Mouse (Mus musculus): ENCODE measurements around the gene Nsun6. TPM values are rescaled to one million over a fixed set of nuclear protein-coding genes. Genes with fewer than 3 reads are reported as not detected.
A peak's percentile ranks its signal among the peaks of the same experiment; 100 is the strongest.

The Nsun6 gene
- polyA plus RNA-seq, 1 experiment from 2014 or later, result 6.3 TPM

DNA sequence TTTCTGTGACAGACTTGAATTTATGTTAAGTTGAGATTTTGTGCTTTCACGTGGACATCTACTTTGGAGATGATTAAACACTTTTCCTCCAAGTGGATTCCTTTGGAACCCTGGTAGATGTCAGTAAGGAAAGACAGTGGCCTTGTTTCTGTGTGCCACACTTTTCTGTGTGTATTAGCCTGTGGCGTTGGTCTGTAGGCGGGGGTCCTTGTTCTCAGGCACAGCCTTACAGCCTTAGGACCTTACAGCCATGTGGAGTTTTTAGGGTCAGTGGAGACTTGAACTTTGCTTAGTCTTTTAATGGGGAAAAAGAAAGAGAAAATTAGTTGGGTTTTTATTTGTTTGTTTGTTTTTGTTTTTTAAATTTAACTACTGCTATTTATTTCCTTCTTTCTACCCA lies 6.0 kb upstream of the Nsun6 start:
- H3K36me3 ChIP-seq (ENCODE audit: control insufficient read depth, insufficient read depth), result no peaks in the 10 kb centered on the region
- ATAC-seq (replicated peaks; ENCODE audit: extremely low read depth, insufficient read depth, low FRiP score), result no peak
- no peak overlapping the region for H3K9ac ChIP-seq (ENCODE audit: low read length)
- H3K4me3 ChIP-seq (ENCODE audit: low read length), result no peak overlapping the region
- H3K4me2 ChIP-seq (ENCODE audit: low read depth, low read length), result no peak overlapping the region
- H3K27ac ChIP-seq (ENCODE audit: low read length), result no peak overlapping the region
- peaks cover 34% of the 10 kb centered on the region for H3K4me1 ChIP-seq (ENCODE audit: control insufficient read depth, insufficient read depth, low read length)
- H3K27me3 ChIP-seq (ENCODE audit: control insufficient read depth, insufficient read depth, low read length), result no peaks in the 10 kb centered on the region
- WGBS, result 81% methylated on average over 3 of the region's 3 CpGs
- H3K9me3 ChIP-seq (replicated peaks; ENCODE audit: control insufficient read depth, low read length), result no peaks in the 10 kb centered on the region

DNA sequence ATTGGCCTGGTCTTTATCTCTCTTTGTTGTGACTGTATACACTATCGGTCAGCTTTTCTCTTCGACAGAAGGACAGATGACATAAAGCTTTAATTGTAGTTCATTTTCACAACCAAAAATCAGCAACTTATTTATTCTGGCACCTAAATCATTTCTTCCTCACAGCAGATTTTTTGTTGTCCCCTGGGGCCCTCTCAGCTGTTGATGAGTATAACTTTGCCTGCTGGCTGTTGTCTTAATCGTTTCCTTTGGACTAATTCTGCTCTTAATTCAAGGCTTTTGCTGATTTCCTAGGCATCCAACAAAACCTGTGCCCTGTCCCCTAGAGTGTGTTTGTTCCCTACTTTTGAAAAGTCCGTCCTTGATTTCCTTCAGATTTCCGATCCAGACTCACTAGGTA lies 3.4 kb upstream of the Nsun6 start:
- Histone ChIP-seq H3K27me3 (ENCODE audit: control insufficient read depth, insufficient read depth, low read length) (no peaks in the 10 kb centered on the region), H3K9ac (ENCODE audit: low read length) (no peak overlapping the region), H3K27ac (ENCODE audit: low read length) (no peak overlapping the region), H3K36me3 (ENCODE audit: control insufficient read depth, insufficient read depth) (no peaks in the 10 kb centered on the region), H3K4me3 (ENCODE audit: low read length) (no peak overlapping the region), H3K9me3 (replicated peaks; ENCODE audit: control insufficient read depth, low read length) (no peaks in the 10 kb centered on the region), H3K4me1 (ENCODE audit: control insufficient read depth, insufficient read depth, low read length) (peaks cover 19% of the 10 kb centered on the region), H3K4me2 (ENCODE audit: low read depth, low read length) (no peak overlapping the region)
- no peak for ATAC-seq (replicated peaks; ENCODE audit: extremely low read depth, insufficient read depth, low FRiP score)
- 63% methylated on average over 5 of the region's 5 CpGs for WGBS

DNA sequence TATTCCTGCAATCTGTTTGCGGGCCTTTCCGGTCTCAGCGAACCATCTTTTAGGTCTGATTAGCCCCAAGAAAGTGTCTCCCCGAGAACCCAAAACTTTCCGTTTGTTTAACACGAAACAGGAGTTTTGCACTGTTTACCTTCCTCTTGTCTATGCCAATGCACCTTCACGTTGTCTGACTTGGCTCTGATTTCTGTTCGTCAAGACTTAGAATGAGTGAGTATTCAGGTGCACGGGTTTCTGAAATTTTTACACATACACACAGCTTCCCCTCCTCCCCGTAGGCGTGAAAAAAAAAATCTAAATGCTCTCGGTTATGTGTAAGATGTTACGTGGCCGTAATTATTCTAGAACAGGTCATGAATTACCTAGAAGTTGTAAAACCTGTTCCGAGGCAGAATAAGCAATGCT lies 877 bp upstream of the Nsun6 start:
- Histone ChIP-seq H3K4me1 (ENCODE audit: control insufficient read depth, insufficient read depth, low read length) (peaks cover 19% of the 10 kb centered on the region), H3K9me3 (replicated peaks; ENCODE audit: control insufficient read depth, low read length) (no peaks in the 10 kb centered on the region), H3K9ac (ENCODE audit: low read length) (peak overlapping the region; percentile 99), H3K4me3 (ENCODE audit: low read length) (peak overlapping the region; percentile 99), H3K36me3 (ENCODE audit: control insufficient read depth, insufficient read depth) (no peaks in the 10 kb centered on the region), H3K4me2 (ENCODE audit: low read depth, low read length) (peak overlapping the region; percentile 73), H3K27me3 (ENCODE audit: control insufficient read depth, insufficient read depth, low read length) (no peaks in the 10 kb centered on the region), H3K27ac (ENCODE audit: low read length) (peak overlapping the region; percentile 89)
- 1% methylated on average over 15 of the region's 15 CpGs for WGBS
- no peak for ATAC-seq (replicated peaks; ENCODE audit: extremely low read depth, insufficient read depth, low FRiP score)

DNA sequence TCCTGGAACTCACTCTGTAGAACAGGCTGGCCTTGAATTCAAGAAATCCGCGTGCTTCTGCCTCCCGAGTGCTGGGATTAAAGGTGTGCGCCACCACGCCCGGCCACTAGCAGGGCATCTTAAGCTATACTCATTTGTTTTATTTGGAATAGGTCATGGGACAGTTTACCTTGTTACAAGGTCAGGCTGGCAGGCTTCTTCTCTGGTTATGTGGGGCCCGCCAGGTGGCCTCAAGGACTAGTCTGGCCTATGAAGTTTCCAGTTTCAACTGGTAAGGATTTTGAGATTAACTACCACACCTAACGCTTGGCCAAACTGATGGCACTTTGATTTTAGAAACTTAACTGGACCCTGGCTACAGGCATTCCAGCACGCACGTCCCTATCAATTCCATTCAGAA lies 373 bp downstream of the Nsun6 start:
- H3K9ac ChIP-seq (ENCODE audit: low read length), result peak overlapping the region; percentile 84
- H3K4me1 ChIP-seq (ENCODE audit: control insufficient read depth, insufficient read depth, low read length), result peaks cover 19% of the 10 kb centered on the region
- H3K4me3 ChIP-seq (ENCODE audit: low read length), result peak overlapping the region; percentile 99
- peak overlapping the region; percentile 63 for H3K4me2 ChIP-seq (ENCODE audit: low read depth, low read length)
- peak overlapping the region; percentile 89 for H3K27ac ChIP-seq (ENCODE audit: low read length)
- no peaks in the 10 kb centered on the region for H3K9me3 ChIP-seq (replicated peaks; ENCODE audit: control insufficient read depth, low read length)
- 24% methylated on average over 10 of the region's 10 CpGs for WGBS
- H3K27me3 ChIP-seq (ENCODE audit: control insufficient read depth, insufficient read depth, low read length), result no peaks in the 10 kb centered on the region
- 0 out of 2 replicates have a peak, but pooled peaks have one; percentile 1 for ATAC-seq (replicated peaks; ENCODE audit: extremely low read depth, insufficient read depth, low FRiP score)
- H3K36me3 ChIP-seq (ENCODE audit: control insufficient read depth, insufficient read depth), result no peaks in the 10 kb centered on the region

DNA sequence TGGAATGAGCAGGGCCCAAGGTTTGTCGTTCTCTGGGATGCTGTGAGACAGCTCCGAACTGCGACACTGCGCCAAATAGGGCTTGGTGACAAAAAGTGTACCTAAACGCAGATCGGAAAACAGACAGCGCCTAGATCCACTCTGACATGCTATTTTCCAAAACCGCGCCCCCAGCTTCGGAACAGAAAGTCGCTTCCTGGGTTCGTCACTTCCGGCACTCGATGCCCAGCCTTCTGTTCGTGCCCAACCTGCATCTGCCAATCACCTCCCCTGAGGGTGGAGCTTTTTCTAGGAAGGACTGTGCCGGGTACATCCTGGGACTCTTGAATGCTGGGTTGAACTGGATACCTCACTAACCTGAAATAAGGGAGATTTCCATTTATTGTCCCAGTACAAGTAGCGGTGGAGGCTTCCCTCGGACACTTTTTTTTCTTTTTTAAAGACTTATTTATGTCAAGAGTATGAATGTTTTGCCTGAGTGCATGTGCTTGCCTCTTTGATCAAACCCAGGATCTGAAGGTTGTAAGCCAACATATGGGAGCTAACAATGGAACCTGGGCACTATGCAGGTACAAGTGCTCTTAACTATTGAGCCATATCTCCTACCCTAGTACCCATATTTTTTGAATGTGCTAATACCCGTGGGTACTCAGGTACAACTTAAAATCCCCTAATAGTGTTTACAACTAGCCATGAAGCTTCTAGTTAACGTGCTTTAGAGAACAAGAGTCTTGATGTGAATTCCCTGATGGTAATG lies 5.6 kb downstream of the Nsun6 start, which contains the start of gene Arl5b:
Gene Arl5b (plus strand): TSS at position 279 of the 757 bp plus-strand sequence.
- ATAC-seq (replicated peaks; ENCODE audit: extremely low read depth, insufficient read depth, low FRiP score), result peak; percentile 98
- H3K27ac ChIP-seq (ENCODE audit: low read length), result peak within 1 kb of the TSS; percentile 66
- 7% methylated on average over 20 of the region's 20 CpGs for WGBS

DNA sequence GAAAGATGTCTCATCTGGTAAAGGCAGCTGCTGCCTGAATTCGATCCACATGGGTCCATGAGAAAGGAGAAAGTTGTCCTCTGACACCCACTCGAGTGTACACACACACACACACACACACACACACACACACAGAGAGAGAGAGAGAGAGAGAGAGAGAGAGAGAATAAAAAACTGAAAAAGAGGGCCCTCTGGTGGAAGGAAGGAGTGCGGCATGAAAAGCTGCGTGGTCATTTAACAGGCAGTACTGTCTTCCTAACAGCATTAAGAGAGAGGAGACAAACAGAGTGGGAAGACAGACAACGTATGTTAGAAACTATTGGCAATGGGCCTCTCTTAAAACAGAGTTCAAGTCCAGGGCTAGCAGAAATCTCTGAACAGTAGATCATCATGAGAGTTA lies 14.5 kb downstream of the Nsun6 start:
- 55% methylated on average over 5 of the region's 5 CpGs for WGBS
- no peak overlapping the region for H3K27ac ChIP-seq (ENCODE audit: low read length)
- no peak overlapping the region for H3K4me3 ChIP-seq (ENCODE audit: low read length)
- no peaks in the 10 kb centered on the region for H3K9me3 ChIP-seq (replicated peaks; ENCODE audit: control insufficient read depth, low read length)
- no peaks in the 10 kb centered on the region for H3K4me1 ChIP-seq (ENCODE audit: control insufficient read depth, insufficient read depth, low read length)
- no peaks in the 10 kb centered on the region for H3K27me3 ChIP-seq (ENCODE audit: control insufficient read depth, insufficient read depth, low read length)
- no peak overlapping the region for H3K9ac ChIP-seq (ENCODE audit: low read length)
- ATAC-seq (replicated peaks; ENCODE audit: extremely low read depth, insufficient read depth, low FRiP score), result no peak
- no peak overlapping the region for H3K4me2 ChIP-seq (ENCODE audit: low read depth, low read length)
- no peaks in the 10 kb centered on the region for H3K36me3 ChIP-seq (ENCODE audit: control insufficient read depth, insufficient read depth)

More for the DNA sequence above, 5.6 kb downstream of the Nsun6 start, which contains the start of gene Arl5b:
- Histone ChIP-seq H3K9me3 (replicated peaks; ENCODE audit: control insufficient read depth, low read length) (no peaks in the 10 kb centered on the region), H3K4me1 (ENCODE audit: control insufficient read depth, insufficient read depth, low read length) (peaks cover 6% of the 10 kb centered on the region), H3K9ac (ENCODE audit: low read length) (peak within 1 kb of the TSS; percentile 81), H3K36me3 (ENCODE audit: control insufficient read depth, insufficient read depth) (no peaks in the 10 kb centered on the region), H3K4me3 (ENCODE audit: low read length) (peak within 1 kb of the TSS; percentile 92), H3K27me3 (ENCODE audit: control insufficient read depth, insufficient read depth, low read length) (no peaks in the 10 kb centered on the region), H3K4me2 (ENCODE audit: low read depth, low read length) (peak within 1 kb of the TSS; percentile 76)

DNA sequence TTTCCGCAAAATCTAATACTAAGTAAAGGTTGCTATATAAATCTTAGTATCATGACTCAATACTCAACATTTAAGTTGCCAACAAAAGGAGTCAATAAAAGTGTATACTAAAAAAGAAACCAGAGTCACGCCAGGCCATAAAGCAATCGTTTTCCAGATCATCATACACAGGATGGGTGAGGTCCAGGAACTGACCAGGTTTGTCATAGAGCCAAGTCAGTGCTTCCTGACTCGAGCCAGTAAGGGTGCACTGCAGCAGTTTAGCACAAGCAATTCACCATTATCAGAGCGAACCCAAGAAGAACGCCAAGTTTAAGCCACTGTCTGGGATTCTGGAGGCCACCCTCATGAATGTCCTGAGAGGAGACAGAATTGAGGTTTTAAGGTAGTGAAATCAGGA lies 16.2 kb downstream of the Nsun6 start:
- no peak for ATAC-seq (replicated peaks; ENCODE audit: extremely low read depth, insufficient read depth, low FRiP score)
- no peak overlapping the region for H3K4me2 ChIP-seq (ENCODE audit: low read depth, low read length)
- 67% methylated on average over 6 of the region's 6 CpGs for WGBS
- H3K4me3 ChIP-seq (ENCODE audit: low read length), result no peak overlapping the region
- H3K9ac ChIP-seq (ENCODE audit: low read length), result no peak overlapping the region
- no peaks in the 10 kb centered on the region for H3K27me3 ChIP-seq (ENCODE audit: control insufficient read depth, insufficient read depth, low read length)
- H3K9me3 ChIP-seq (replicated peaks; ENCODE audit: control insufficient read depth, low read length), result no peaks in the 10 kb centered on the region
- no peaks in the 10 kb centered on the region for H3K4me1 ChIP-seq (ENCODE audit: control insufficient read depth, insufficient read depth, low read length)
- no peaks in the 10 kb centered on the region for H3K36me3 ChIP-seq (ENCODE audit: control insufficient read depth, insufficient read depth)
- H3K27ac ChIP-seq (ENCODE audit: low read length), result no peak overlapping the region

DNA sequence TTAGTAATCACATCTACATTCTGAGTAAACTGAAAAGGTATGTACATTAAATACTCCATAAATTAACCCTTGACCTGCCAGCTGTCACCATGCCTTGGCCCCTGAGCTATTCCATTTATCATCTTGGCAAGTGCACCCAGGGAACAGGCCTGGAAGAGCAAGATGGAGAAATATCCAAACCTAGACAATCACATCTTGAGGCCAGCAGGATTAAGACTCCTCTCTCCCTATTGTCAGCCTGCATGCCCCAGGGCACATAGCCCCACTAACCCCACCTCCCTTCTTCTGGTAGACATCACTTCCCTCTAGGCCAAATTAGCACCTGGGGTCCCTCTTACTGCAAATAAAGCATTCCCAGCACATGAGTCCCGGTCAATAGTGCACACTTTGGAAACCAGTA lies 27.1 kb downstream of the Nsun6 start:
- WGBS, result 81% methylated on average over 1 of the region's 1 CpGs
- ATAC-seq (replicated peaks; ENCODE audit: extremely low read depth, insufficient read depth, low FRiP score), result no peak
- Histone ChIP-seq H3K27me3 (ENCODE audit: control insufficient read depth, insufficient read depth, low read length) (no peaks in the 10 kb centered on the region), H3K4me1 (ENCODE audit: control insufficient read depth, insufficient read depth, low read length) (no peaks in the 10 kb centered on the region), H3K4me3 (ENCODE audit: low read length) (no peak overlapping the region), H3K36me3 (ENCODE audit: control insufficient read depth, insufficient read depth) (peaks cover 3% of the 10 kb centered on the region; the same call in 1 of the 2 replicates), H3K27ac (ENCODE audit: low read length) (no peak overlapping the region), H3K4me2 (ENCODE audit: low read depth, low read length) (no peak overlapping the region), H3K9ac (ENCODE audit: low read length) (no peak overlapping the region), H3K9me3 (replicated peaks; ENCODE audit: control insufficient read depth, low read length) (no peaks in the 10 kb centered on the region)

DNA sequence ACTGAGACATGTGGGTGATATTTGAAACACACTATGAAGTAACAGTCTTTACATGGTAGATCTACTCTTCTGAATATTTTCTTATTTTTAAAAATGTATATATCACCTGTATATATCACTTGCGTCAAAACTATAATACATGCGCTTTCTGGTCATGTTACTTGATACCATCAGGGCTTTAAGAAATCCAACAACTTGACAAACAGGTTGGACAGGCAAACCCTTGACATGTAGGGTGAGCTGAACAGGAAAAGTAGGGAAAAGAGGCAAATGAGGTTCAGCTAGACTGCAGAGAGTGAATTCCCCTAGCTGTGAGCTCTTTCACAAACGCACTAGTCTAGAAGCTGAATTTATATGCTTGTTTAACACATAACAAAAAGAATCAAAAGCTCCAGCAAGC lies 28.1 kb downstream of the Nsun6 start:
- H3K27me3 ChIP-seq (ENCODE audit: control insufficient read depth, insufficient read depth, low read length), result no peaks in the 10 kb centered on the region
- no peaks in the 10 kb centered on the region for H3K4me1 ChIP-seq (ENCODE audit: control insufficient read depth, insufficient read depth, low read length)
- no peak overlapping the region for H3K27ac ChIP-seq (ENCODE audit: low read length)
- 92% methylated on average over 3 of the region's 3 CpGs for WGBS
- peaks cover 3% of the 10 kb centered on the region; the same call in 1 of the 2 replicates for H3K36me3 ChIP-seq (ENCODE audit: control insufficient read depth, insufficient read depth)
- H3K9me3 ChIP-seq (replicated peaks; ENCODE audit: control insufficient read depth, low read length), result no peaks in the 10 kb centered on the region
- H3K4me3 ChIP-seq (ENCODE audit: low read length), result no peak overlapping the region
- no peak overlapping the region for H3K4me2 ChIP-seq (ENCODE audit: low read depth, low read length)
- no peak overlapping the region for H3K9ac ChIP-seq (ENCODE audit: low read length)
- ATAC-seq (replicated peaks; ENCODE audit: extremely low read depth, insufficient read depth, low FRiP score), result no peak

All from heart, embryonic 16.5 days (tissue).